Mouse (Mus musculus) heart, embryonic 16.5 days (tissue): ENCODE measurements around the gene Crybg1. TPM values are rescaled to one million over a fixed set of nuclear protein-coding genes. Genes with fewer than 3 reads are reported as not detected.

Experiments
- ATAC-seq: fragments of 200-750 bp; cut with Nextera tagmentation; replicated peaks from 2 replicates; pipeline ENCODE4 v1.8.0; 2017; ENCODE audit warnings: moderate number of reproducible peaks; ENCODE audit not compliant: insufficient read depth, low FRiP score; ENCODE audit errors: extremely low read depth
- H3K27ac ChIP-seq: fragments of 300-500 bp; sonication (generic); 2 replicates; pipeline ENCODE4 v1.5.1; 2014; ENCODE audit warnings: mild to moderate bottlenecking, low read length, control low read depth, moderate library complexity
- H3K27me3 ChIP-seq: fragments of 300-500 bp; sonication (generic); 2 replicates; pipeline ENCODE4 v1.6.1; 2014; ENCODE audit warnings: low read length, mixed read lengths; ENCODE audit not compliant: control insufficient read depth, insufficient read depth
- H3K36me3 ChIP-seq: fragments of 300-500 bp; sonication (generic); 2 replicates; pipeline ENCODE4 v1.6.1; 2014; ENCODE audit not compliant: control insufficient read depth, insufficient read depth
- H3K4me1 ChIP-seq: fragments of 300-500 bp; sonication (generic); 2 replicates; pipeline ENCODE4 v1.6.1; 2014; ENCODE audit warnings: low read length, mixed read lengths; ENCODE audit not compliant: control insufficient read depth, insufficient read depth
- H3K4me2 ChIP-seq: fragments of 300-500 bp; sonication (generic); 2 replicates; pipeline ENCODE4 v1.6.1; 2014; ENCODE audit warnings: low read depth, mild to moderate bottlenecking, control low read depth, low read length
- H3K4me3 ChIP-seq: fragments of 300-500 bp; sonication (generic); 2 replicates; pipeline ENCODE4 v1.5.1; 2014; ENCODE audit warnings: mild to moderate bottlenecking, control low read depth, low read length
- H3K9ac ChIP-seq: fragments of 300-500 bp; sonication (generic); 2 replicates; pipeline ENCODE4 v1.6.1; 2014; ENCODE audit warnings: low read length, control low read depth
- H3K9me3 ChIP-seq: fragments of 300-500 bp; sonication (generic); replicated peaks from 2 replicates; pipeline ENCODE4 v1.6.1; 2016; ENCODE audit warnings: low read length; ENCODE audit not compliant: control insufficient read depth
- WGBS: fragments of 180-500 bp; shearing (Covaris S2); extraction: QIAGEN DNeasy Blood & Tissue Kit; methylation state at CpG from one replicate; pipeline ENCODE4 v1.1.7; 2014; 5-methylcytosine and 5-hydroxymethylcytosine counted together
- polyA plus RNA-seq: library from polyadenylated mRNA; unstranded; fragments of >200 nt; fragmentation: Nextera tagmentation; extraction: Ambion mirVana; gene quantifications from 2 replicates; pipeline ENCODE4 v1.2.1, GENCODE M21; 2015

Gene Crybg1
- polyA plus RNA-seq, 1 experiment from 2014 or later = 0.42 TPM

- H3K27ac ChIP-seq = no peak overlapping the region
- no peak for ATAC-seq
- no peak overlapping the region for H3K9ac ChIP-seq
- H3K9me3 ChIP-seq = no peaks in the 10 kb centered on the region
- H3K4me1 ChIP-seq = no peaks in the 10 kb centered on the region
- H3K27me3 ChIP-seq = no peaks in the 10 kb centered on the region
- no peak overlapping the region for H3K4me3 ChIP-seq
- H3K36me3 ChIP-seq = peaks cover 5% of the 10 kb centered on the region; the same call in 1 of the 2 replicates
- no peak overlapping the region for H3K4me2 ChIP-seq
- WGBS = 78% methylated on average over 12 of the region's 12 CpGs
These were observed 238.4 kb downstream of the Crybg1 start for GRCm38 (mm10) chr10:43910032-43910872.

- H3K9me3 ChIP-seq = no peaks in the 10 kb centered on the region
- H3K27me3 ChIP-seq = no peaks in the 10 kb centered on the region
- no peak overlapping the region for H3K4me3 ChIP-seq
- no peak for ATAC-seq
- H3K4me2 ChIP-seq = no peak overlapping the region
- WGBS = 94% methylated on average over 1 of the region's 1 CpGs
- no peak overlapping the region for H3K27ac ChIP-seq
- no peaks in the 10 kb centered on the region for H3K36me3 ChIP-seq
- no peak overlapping the region for H3K9ac ChIP-seq
- H3K4me1 ChIP-seq = peaks cover 6% of the 10 kb centered on the region
These were observed 244.1 kb downstream of the Crybg1 start for GRCm38 (mm10) chr10:43904569-43904968.

DNA sequence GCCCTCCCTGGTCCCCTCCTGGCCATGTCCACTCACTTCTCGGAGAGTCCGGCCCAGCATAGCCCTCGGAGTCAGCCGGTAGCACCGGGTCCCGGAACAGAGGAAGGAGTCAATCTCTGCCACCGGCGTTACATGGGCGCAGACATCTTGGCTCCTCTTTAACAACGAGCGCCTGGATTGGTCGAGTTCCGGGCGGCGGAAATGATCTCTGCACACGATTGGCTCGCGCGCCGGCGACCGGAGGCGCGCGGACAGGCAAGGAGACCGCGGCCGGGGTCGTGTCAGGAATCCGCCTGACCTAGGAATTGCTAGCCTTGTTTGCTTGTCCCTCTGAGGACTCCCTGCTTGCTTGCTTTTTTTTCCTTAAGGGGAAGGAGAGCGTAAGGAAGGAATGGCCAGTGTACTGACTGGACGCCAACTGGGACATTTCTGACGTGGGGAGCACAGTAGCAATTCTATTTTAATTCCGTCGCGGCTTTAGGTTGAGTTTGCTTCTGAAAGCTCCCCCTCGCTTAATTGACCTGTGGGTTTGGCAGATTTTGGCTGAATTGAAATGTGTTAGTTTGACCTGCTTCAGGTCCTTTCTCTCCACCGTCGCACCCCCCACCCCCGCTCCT, 247.0 kb downstream of the Crybg1 start, which contains the start of the genes Qrsl1 and Rtn4ip1:
Gene Qrsl1, minus strand, starts transcription at position 168 of the 617 bp plus-strand sequence.
Gene Rtn4ip1, plus strand, starts transcription at position 230 of the 617 bp plus-strand sequence.
- Histone ChIP-seq H3K4me2 (peak within 1 kb of the TSS; percentile 79), H3K27ac (peak within 1 kb of the TSS; percentile 90), H3K4me3 (peak within 1 kb of the TSS; percentile 90), H3K9me3 (no peaks in the 10 kb centered on the region), H3K9ac (peak within 1 kb of the TSS; percentile 87), H3K4me1 (peaks cover 6% of the 10 kb centered on the region), H3K36me3 (no peaks in the 10 kb centered on the region), H3K27me3 (no peaks in the 10 kb centered on the region)
- peak; percentile 98 for ATAC-seq
- under 1% methylated on average over 40 of the region's 40 CpGs for WGBS

GRCm38 (mm10) chr10:43900883-43901570, 247.6 kb downstream of the Crybg1 start:
- 5% methylated on average over 30 of the region's 30 CpGs for WGBS
- no peak; the same call in none of the 2 replicates for ATAC-seq

More at GRCm38 (mm10) chr10:43900883-43901570, 247.6 kb downstream of the Crybg1 start:
- peak overlapping the region; percentile 70 for H3K4me2 ChIP-seq
- peak overlapping the region; percentile 90 for H3K27ac ChIP-seq
- H3K4me3 ChIP-seq = peak overlapping the region; percentile 90
- H3K36me3 ChIP-seq = no peaks in the 10 kb centered on the region
- H3K9me3 ChIP-seq = no peaks in the 10 kb centered on the region
- peak overlapping the region; percentile 87 for H3K9ac ChIP-seq
- no peaks in the 10 kb centered on the region for H3K27me3 ChIP-seq
- peaks cover 6% of the 10 kb centered on the region for H3K4me1 ChIP-seq

Other genes with a start within 250 kb of the Crybg1 start
- 29.9 and 30.8 TPM in 2 replicates for gene Qrsl1, start 247.1 kb downstream of the Crybg1 start, polyA plus RNA-seq
- 38.0 and 39.2 TPM in 2 replicates for gene Rtn4ip1, start 247.0 kb downstream of the Crybg1 start, polyA plus RNA-seq
- gene Atg5, start 119.5 kb upstream of the Crybg1 start, polyA plus RNA-seq = 27.7 and 33.3 TPM in 2 replicates